21 mouse cellular contexts compared by ENCODE assay signal in the genomic region with DNA sequence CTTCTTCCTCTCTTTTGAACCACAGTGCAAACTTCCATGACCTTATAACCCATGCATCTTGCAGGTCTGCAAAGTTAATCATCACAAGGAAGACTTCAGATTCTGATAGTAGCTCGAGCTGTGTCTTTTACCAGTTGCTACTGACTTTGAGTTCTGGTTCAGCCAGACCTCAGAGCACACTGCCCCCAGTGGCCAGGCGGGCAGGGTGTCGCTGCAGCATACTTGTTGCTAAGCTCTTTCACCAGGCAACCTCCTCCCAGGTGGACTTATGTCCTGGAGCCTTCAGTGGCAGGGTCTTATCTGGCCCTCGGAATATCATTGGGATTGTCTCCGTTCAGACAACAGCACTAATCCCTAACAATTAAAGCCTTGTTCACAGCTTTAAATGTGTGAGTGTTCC.
DNase-seq lines count a peak whose midpoint lies in the region; ATAC-seq and TF ChIP-seq lines count a peak whose summit lies in the region.
"Had no signal": no experiment of that assay in that cellular context is flagged by ENCODE, and none has a peak within 500 bp of the region (broad histone marks: within the 10 kb centered on the region; RNA-seq: fewer than 3 reads in every experiment).

No protein-coding gene starts in this region.

- H3K27ac ChIP-seq in kidney, postnatal 0 days = no peak overlapping the region
- no peak overlapping the region for H3K27ac ChIP-seq in testis, adult 2 months (ENCODE audit: control insufficient read depth, insufficient read depth, low read depth, low read length)
- H3K27ac ChIP-seq: kidney, embryonic 15.5 days had no signal

- peak; percentile 42; the same call in 1 of the 2 replicates for TF ChIP-seq CTCF in kidney, postnatal 0 days (IDR thresholded peaks at IDR 0.05; ENCODE audit: low read depth)
- peak; percentile 35; the same call in 1 of the 2 replicates for TF ChIP-seq CTCF in testis, adult 2 months (IDR thresholded peaks at IDR 0.05; ENCODE audit: control insufficient read depth, insufficient read depth, insufficient replicate concordance, low read depth, low read length)

- H3K4me1 ChIP-seq in kidney, postnatal 0 days (replicated peaks; ENCODE audit: insufficient read depth, low read length) = no peaks in the 10 kb centered on the region
- H3K4me1 ChIP-seq in testis, adult 2 months (ENCODE audit: control insufficient read depth, insufficient read depth, low read length) = no peaks in the 10 kb centered on the region
- H3K4me1 ChIP-seq: heart, embryonic 12.5 days had no signal

- H3K9me3 ChIP-seq in kidney, postnatal 0 days (replicated peaks; ENCODE audit: low read length) = no peaks in the 10 kb centered on the region
- H3K9me3 ChIP-seq: heart, embryonic 12.5 days had no signal

- H3K36me3 ChIP-seq in kidney, postnatal 0 days (ENCODE audit: insufficient read depth, low read length) = no peaks in the 10 kb centered on the region
- H3K36me3 ChIP-seq in testis, adult 2 months (ENCODE audit: control insufficient read depth, insufficient read depth, low read length) = no peaks in the 10 kb centered on the region
- H3K36me3 ChIP-seq: heart, embryonic 12.5 days; kidney, embryonic 15.5 days had no signal

- 76% methylated on average over 5 of the region's 5 CpGs for WGBS in kidney, postnatal 0 days

- no peak overlapping the region for H3K9ac ChIP-seq in kidney, postnatal 0 days (ENCODE audit: low read depth, low read length)
- H3K9ac ChIP-seq: heart, embryonic 12.5 days; kidney, embryonic 15.5 days had no signal

- H3K4me3 ChIP-seq in kidney, postnatal 0 days (replicated peaks; ENCODE audit: low read depth, low read length) = no peak overlapping the region
- H3K4me3 ChIP-seq in testis, adult 2 months (ENCODE audit: control insufficient read depth, low read depth, low read length) = no peak overlapping the region
- H3K4me3 ChIP-seq: erythroblast, embryonic 14.5 days; heart, embryonic 12.5 days; kidney, embryonic 15.5 days had no signal

- DNase-seq in embryo, embryonic 10 days (ENCODE audit: low spot score) = peak; percentile 45
- DNase-seq in embryo, embryonic 10.5 days (ENCODE audit: low spot score) = no peak
- no peak for DNase-seq in kidney, postnatal 0 days (ENCODE audit: low spot score)
- DNase-seq in kidney, adult 9 months = no peak
- DNase-seq in testis, postnatal 10 days (ENCODE audit: low spot score) = no peak
- no peak for DNase-seq in T-cell, adult 2 months (ENCODE audit: low spot score)
- no peak for DNase-seq in cerebellum, adult 9-11 months
- DNase-seq: adrenal gland, postnatal 10 days; gastrocnemius, postnatal 10 days; heart, postnatal 36 days; left cerebral cortex, postnatal 4 days; midbrain, embryonic 14.5 days; right cerebral cortex, adult 18-20 months; spleen, adult 18-20 months; thymus, postnatal 36 days had no signal

- no peak for TF ChIP-seq POLR2A in testis, adult 2 months (IDR thresholded peaks at IDR 0.05; ENCODE audit: control insufficient read depth, low read depth, low read length)

- H3K27me3 ChIP-seq in kidney, postnatal 0 days (ENCODE audit: insufficient read depth, low read length) = no peaks in the 10 kb centered on the region
- H3K27me3 ChIP-seq in testis, adult 2 months (ENCODE audit: control insufficient read depth, insufficient read depth, low read length) = no peaks in the 10 kb centered on the region
- H3K27me3 ChIP-seq: CH12.LX; heart, embryonic 12.5 days; kidney, embryonic 15.5 days had no signal

- ATAC-seq in kidney, postnatal 0 days (replicated peaks; ENCODE audit: low FRiP score, low read depth) = no peak
- ATAC-seq: forebrain, embryonic 16.5 days had no signal

- H3K4me2 ChIP-seq in kidney, postnatal 0 days (ENCODE audit: low read length) = no peak overlapping the region
- H3K4me2 ChIP-seq: heart, embryonic 12.5 days; kidney, embryonic 15.5 days had no signal
